Mouse (Mus musculus) urinary bladder, postnatal 36 days (tissue): Measurements from ENCODE around the gene Rnf38.

Experiments used
- DNase-seq, 2 experiments: peaks; one replicate each; pipeline ENCODE4 v3.0.0; 2022; ENCODE audit warnings: low spot score in 2 of 2, mixed read lengths in 1 of 2

Rnf38 gene

GRCm38 (mm10) chr4:44233713-44234003 is at the start of gene Rnf38:
Gene Rnf38, minus strand, starts transcription at chr4:44233789.
- DNase-seq: no peak

GRCm38 (mm10) chr4:44281597-44282265 is 48.1 kb upstream of the Rnf38 start:
- peak; percentile 11 to 15 for DNase-seq

GRCm38 (mm10) chr4:44271134-44271533 is 37.5 kb upstream of the Rnf38 start:
- no peak for DNase-seq

GRCm38 (mm10) chr4:44269376-44269817 is 35.8 kb upstream of the Rnf38 start:
- DNase-seq: no peak

GRCm38 (mm10) chr4:44267437-44267836 is 33.8 kb upstream of the Rnf38 start:
- no peak for DNase-seq

GRCm38 (mm10) chr4:44265500-44265899 is 31.9 kb upstream of the Rnf38 start:
- no peak for DNase-seq

GRCm38 (mm10) chr4:44260244-44260643 is 26.7 kb upstream of the Rnf38 start:
- peak; percentile 35 to 44 for DNase-seq

GRCm38 (mm10) chr4:44259126-44259525 is 25.5 kb upstream of the Rnf38 start:
- DNase-seq: no peak

- DNase-seq: no peak
These were observed 21.0 kb upstream of the Rnf38 start for GRCm38 (mm10) chr4:44254579-44254978.

GRCm38 (mm10) chr4:44253191-44253590 is 19.6 kb upstream of the Rnf38 start:
- DNase-seq: no peak

GRCm38 (mm10) chr4:44251966-44252916 is 18.7 kb upstream of the Rnf38 start:
- DNase-seq: no peak

- DNase-seq: no peak
These were observed 17.9 kb upstream of the Rnf38 start for GRCm38 (mm10) chr4:44251521-44251920.

- DNase-seq: no peak
These were observed 16.1 kb upstream of the Rnf38 start for GRCm38 (mm10) chr4:44249705-44250104.

GRCm38 (mm10) chr4:44247051-44247939 is 13.7 kb upstream of the Rnf38 start:
- DNase-seq: no peak

GRCm38 (mm10) chr4:44246285-44246684 is 12.7 kb upstream of the Rnf38 start:
- no peak for DNase-seq

- no peak for DNase-seq
These were observed 8.0 kb upstream of the Rnf38 start for GRCm38 (mm10) chr4:44241638-44242037.

GRCm38 (mm10) chr4:44235946-44236345 is 2.4 kb upstream of the Rnf38 start:
- DNase-seq: no peak

GRCm38 (mm10) chr4:44234004-44234866 is 646 bp upstream of the Rnf38 start:
- peak; percentile 82 to 92 for DNase-seq

GRCm38 (mm10) chr4:44232771-44233712 is 547 bp downstream of the Rnf38 start:
- DNase-seq: peak; percentile 23 to 35

GRCm38 (mm10) chr4:44225128-44225527 is 8.5 kb downstream of the Rnf38 start:
- DNase-seq: no peak
